Mouse (Mus musculus) lung, postnatal 0 days (tissue): ENCODE data around the gene Hmga1. TPM values are rescaled to one million over a fixed set of nuclear protein-coding genes. Genes with fewer than 3 reads are reported as not detected.

Experiments used
- ATAC-seq: fragments of 200-750 bp; cut with Nextera tagmentation; 2 replicates; pipeline ENCODE4 v1.8.0; 2017; ENCODE audit warnings: moderate library complexity
- DNase-seq: peaks from one replicate; pipeline ENCODE4 v3.0.0-alpha.2; 2016; ENCODE audit warnings: low spot score
- H3K27ac ChIP-seq: fragments of 300-500 bp; sonication (generic); 2 replicates; pipeline ENCODE4 v1.5.1; 2014; ENCODE audit warnings: antibody characterized with exemption, mild to moderate bottlenecking, low read length, mixed read lengths
- H3K27me3 ChIP-seq: fragments of 300-500 bp; sonication (generic); replicated peaks from 2 replicates; pipeline ENCODE4 v1.6.1; 2014; ENCODE audit warnings: low read length, mixed read lengths; ENCODE audit not compliant: insufficient read depth
- H3K36me3 ChIP-seq: fragments of 300-500 bp; sonication (generic); 2 replicates; pipeline ENCODE4 v1.6.1; 2014; ENCODE audit warnings: low read length, mixed read lengths; ENCODE audit not compliant: insufficient read depth
- H3K4me1 ChIP-seq: fragments of 300-500 bp; sonication (generic); 2 replicates; pipeline ENCODE4 v1.6.1; 2014; ENCODE audit warnings: antibody characterized with exemption, low read depth, low read length, mixed read lengths; ENCODE audit not compliant: insufficient read depth
- H3K4me2 ChIP-seq: fragments of 300-500 bp; sonication (generic); replicated peaks from 2 replicates; pipeline ENCODE4 v1.6.1; 2014; ENCODE audit warnings: low read depth, mild to moderate bottlenecking, low read length, moderate library complexity, mixed read lengths
- H3K4me3 ChIP-seq: fragments of 300-500 bp; sonication (generic); 2 replicates; pipeline ENCODE4 v1.5.1; 2014; ENCODE audit warnings: low read depth, low read length
- H3K9ac ChIP-seq: fragments of 300-500 bp; sonication (generic); replicated peaks from 2 replicates; pipeline ENCODE4 v1.6.1; 2014; ENCODE audit warnings: low read depth, mild to moderate bottlenecking
- H3K9me3 ChIP-seq: fragments of 300-500 bp; sonication (generic); 2 replicates; pipeline ENCODE4 v1.6.1; 2016; ENCODE audit warnings: low read length, mixed read lengths
- CTCF ChIP-seq: IDR thresholded peaks from 2 replicates; pipeline ENCODE4 v1.5.1; 2016; ENCODE audit warnings: antibody characterized with exemption, mild to moderate bottlenecking
- EP300 ChIP-seq: IDR thresholded peaks from 2 replicates; pipeline ENCODE4 v1.6.1; 2016; ENCODE audit warnings: antibody characterized with exemption, mild to moderate bottlenecking, control low read depth
- WGBS: fragments of 180-500 bp; shearing (Covaris S2); extraction: QIAGEN DNeasy Blood & Tissue Kit; methylation state at CpG from one replicate; pipeline ENCODE4 v1.1.7; 2014; 5-methylcytosine and 5-hydroxymethylcytosine counted together
- polyA plus RNA-seq: library from polyadenylated mRNA; unstranded; fragments of >200 nt; fragmentation: Nextera tagmentation; extraction: Ambion mirVana; gene quantifications from 2 replicates; pipeline ENCODE4 v1.2.1, GENCODE M21; 2015

Gene Hmga1
- polyA plus RNA-seq, 1 experiment from 2014 or later: 50.6 TPM

DNA sequence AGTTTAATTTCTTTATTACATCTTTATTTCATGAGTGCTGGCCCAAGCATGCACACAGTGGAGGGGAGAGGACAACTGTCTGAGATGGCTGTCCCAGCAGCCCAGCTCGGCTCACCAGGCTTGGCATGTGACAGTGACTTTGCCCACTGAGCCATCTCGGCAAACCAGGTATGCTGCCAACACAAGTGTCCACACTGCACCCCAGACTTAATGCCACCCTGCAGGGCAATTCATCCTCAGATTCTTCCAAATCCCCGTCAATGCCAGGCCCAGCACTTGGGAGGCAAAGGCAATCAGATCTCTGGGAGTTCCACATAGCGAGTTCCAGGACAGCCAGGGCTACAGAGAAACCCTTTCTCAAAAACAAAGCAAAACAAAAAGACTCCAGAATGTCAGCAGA, 56.7 kb downstream of the Hmga1 start:
- TF ChIP-seq CTCF: no peak
- no peak for TF ChIP-seq EP300
- H3K27ac ChIP-seq: no peak overlapping the region
- no peaks in the 10 kb centered on the region for H3K9me3 ChIP-seq
- H3K4me1 ChIP-seq: no peaks in the 10 kb centered on the region
- no peaks in the 10 kb centered on the region for H3K36me3 ChIP-seq
- no peak overlapping the region for H3K4me3 ChIP-seq
- 76% methylated on average over 4 of the region's 4 CpGs for WGBS
- DNase-seq (no peak), ATAC-seq (no peak)
- no peak overlapping the region for H3K9ac ChIP-seq
- H3K4me2 ChIP-seq: no peak overlapping the region
- H3K27me3 ChIP-seq: no peaks in the 10 kb centered on the region

Other genes with a start within 250 kb of the Hmga1 start
- gene Grm4, start 35.1 kb upstream of the Hmga1 start, polyA plus RNA-seq: not detected in 2 replicates
- 30.8 and 38.6 TPM in 2 replicates for gene AI413582, start 9.3 kb downstream of the Hmga1 start, polyA plus RNA-seq
- 47.6 and 54.1 TPM in 2 replicates for gene Nudt3, start 67.0 kb downstream of the Hmga1 start, polyA plus RNA-seq
- gene RPS10-NUDT3, start 78.7 kb downstream of the Hmga1 start, polyA plus RNA-seq: not detected in 2 replicates
- gene Rps10, start 80.2 kb downstream of the Hmga1 start, polyA plus RNA-seq: 627 and 659 TPM in 2 replicates
- 0.45 and 0.70 TPM in 2 replicates for gene Pacsin1, start 99.0 kb downstream of the Hmga1 start, polyA plus RNA-seq
- 1.0 and 1.2 TPM in 2 replicates for gene Spdef, start 172.5 kb downstream of the Hmga1 start, polyA plus RNA-seq